Mouse (Mus musculus): ENCODE data around the gene Zbtb17.

Zbtb17 gene

GRCm38 (mm10) chr4:141426796-141427745 lies 17.4 kb upstream of the Zbtb17 start:
- DNase-seq, result no peak

- DNase-seq, result no peak
Observed at GRCm38 (mm10) chr4:141427921-141428320, 16.5 kb upstream of the Zbtb17 start.

- no peak for DNase-seq
Observed at GRCm38 (mm10) chr4:141429381-141429780, 15.1 kb upstream of the Zbtb17 start.

GRCm38 (mm10) chr4:141429847-141430246 lies 14.6 kb upstream of the Zbtb17 start:
- DNase-seq, result peak; percentile 76

- peak; percentile 85 for DNase-seq
Observed at GRCm38 (mm10) chr4:141430997-141431396, 13.5 kb upstream of the Zbtb17 start.

GRCm38 (mm10) chr4:141432666-141433065 lies 11.8 kb upstream of the Zbtb17 start:
- no peak for DNase-seq

- DNase-seq, result no peak
Observed at GRCm38 (mm10) chr4:141433191-141433590, 11.3 kb upstream of the Zbtb17 start.

GRCm38 (mm10) chr4:141435974-141436373 lies 8.5 kb upstream of the Zbtb17 start, which contains the start of gene Srarp:
Srarp (minus strand) TSS chr4:141436105.
- no peak for DNase-seq

GRCm38 (mm10) chr4:141439083-141439803 lies 5.2 kb upstream of the Zbtb17 start:
- peak; percentile 54 for DNase-seq

- peak; percentile 62 for DNase-seq
Observed at GRCm38 (mm10) chr4:141440877-141441276, 3.6 kb upstream of the Zbtb17 start.

GRCm38 (mm10) chr4:141443641-141444429 lies 619 bp upstream of the Zbtb17 start:
- DNase-seq, result no peak

- no peak for DNase-seq
Observed at GRCm38 (mm10) chr4:141445328-141445720, 870 bp downstream of the Zbtb17 start.

- DNase-seq, result no peak
Observed at GRCm38 (mm10) chr4:141446211-141446610, 1.8 kb downstream of the Zbtb17 start.

GRCm38 (mm10) chr4:141451251-141451650 lies 6.8 kb downstream of the Zbtb17 start:
- no peak for DNase-seq

- no peak for DNase-seq
Observed at GRCm38 (mm10) chr4:141451916-141452450, 7.5 kb downstream of the Zbtb17 start.

- DNase-seq, result no peak
Observed at GRCm38 (mm10) chr4:141454581-141455350, 10.3 kb downstream of the Zbtb17 start.

- no peak for DNase-seq
Observed at GRCm38 (mm10) chr4:141455526-141455925, 11.1 kb downstream of the Zbtb17 start.

- DNase-seq, result no peak
Observed at GRCm38 (mm10) chr4:141456193-141456938, 11.9 kb downstream of the Zbtb17 start.

- no peak for DNase-seq
Observed at GRCm38 (mm10) chr4:141458236-141458635, 13.8 kb downstream of the Zbtb17 start.

GRCm38 (mm10) chr4:141458888-141459287 lies 14.4 kb downstream of the Zbtb17 start:
- DNase-seq, result no peak

GRCm38 (mm10) chr4:141459766-141460165 lies 15.3 kb downstream of the Zbtb17 start:
- DNase-seq, result no peak

Measured in kidney, postnatal 10 days (tissue).